Mouse (Mus musculus): Measurements from ENCODE around the gene Vmn1r231.

GRCm38 (mm10) chr17:20944226-20944625 lies 39.3 kb upstream of the Vmn1r231 start:
- TF ChIP-seq POLR2A (IDR thresholded peaks at IDR 0.05; ENCODE audit: extremely low read depth, insufficient read depth, low read length) (no peak), CTCF (IDR thresholded peaks at IDR 0.05; ENCODE audit: low read depth, low read length) (no peak)

Measured in liver, adult 2 months (tissue).